Mouse (Mus musculus): Measurements from ENCODE around the gene Top1. TPM values are rescaled to one million over a fixed set of nuclear protein-coding genes. Genes with fewer than 3 reads are reported as not detected.

Top1 gene
- polyA plus RNA-seq, 1 experiment from 2014 or later: 67.6 TPM

GRCm38 (mm10) chr2:160744040-160744822 is 98.5 kb downstream of the Top1 start:
- Histone ChIP-seq H3K27ac (no peak overlapping the region), H3K4me1 (replicated peaks; ENCODE audit: control insufficient read depth, insufficient read depth, low read length) (peaks cover 18% of the 10 kb centered on the region; the same call in 1 of the 2 replicates), H3K36me3 (replicated peaks; ENCODE audit: control insufficient read depth, insufficient read depth) (peaks cover 37% of the 10 kb centered on the region), H3K4me2 (replicated peaks) (no peak overlapping the region), H3K4me3 (replicated peaks; ENCODE audit: low read length) (no peak overlapping the region), H3K9ac (no peak overlapping the region), H3K27me3 (ENCODE audit: control insufficient read depth, insufficient read depth, low read length) (no peaks in the 10 kb centered on the region), H3K9me3 (ENCODE audit: control insufficient read depth, low read length) (no peaks in the 10 kb centered on the region)
- DNase-seq (ENCODE audit: low spot score): no peak
- ATAC-seq (ENCODE audit: low FRiP score): no peak
- 83% methylated on average over 7 of the region's 7 CpGs for WGBS

- Histone ChIP-seq H3K9me3 (ENCODE audit: control insufficient read depth, low read length) (no peaks in the 10 kb centered on the region), H3K36me3 (replicated peaks; ENCODE audit: control insufficient read depth, insufficient read depth) (peaks cover 43% of the 10 kb centered on the region), H3K9ac (no peak overlapping the region), H3K4me2 (replicated peaks) (no peak overlapping the region), H3K4me3 (replicated peaks; ENCODE audit: low read length) (no peak overlapping the region), H3K27me3 (ENCODE audit: control insufficient read depth, insufficient read depth, low read length) (no peaks in the 10 kb centered on the region), H3K27ac (no peak overlapping the region), H3K4me1 (replicated peaks; ENCODE audit: control insufficient read depth, insufficient read depth, low read length) (peaks cover 12% of the 10 kb centered on the region; the same call in 1 of the 2 replicates)
- no peak for DNase-seq (ENCODE audit: low spot score)
- WGBS: 97% methylated on average over 5 of the region's 5 CpGs
- ATAC-seq (ENCODE audit: low FRiP score): no peak
Measured at GRCm38 (mm10) chr2:160744823-160745210, 99.1 kb downstream of the Top1 start.

- Histone ChIP-seq H3K4me3 (replicated peaks; ENCODE audit: low read length) (no peak overlapping the region), H3K9me3 (ENCODE audit: control insufficient read depth, low read length) (no peaks in the 10 kb centered on the region), H3K27me3 (ENCODE audit: control insufficient read depth, insufficient read depth, low read length) (no peaks in the 10 kb centered on the region), H3K27ac (no peak overlapping the region), H3K4me1 (replicated peaks; ENCODE audit: control insufficient read depth, insufficient read depth, low read length) (0 out of 2 replicates have a peak, but pooled peaks cover 7% of the 10 kb centered on the region), H3K9ac (no peak overlapping the region), H3K4me2 (replicated peaks) (no peak overlapping the region), H3K36me3 (replicated peaks; ENCODE audit: control insufficient read depth, insufficient read depth) (peaks cover 50% of the 10 kb centered on the region)
- DNase-seq (ENCODE audit: low spot score): no peak
- no peak for ATAC-seq (ENCODE audit: low FRiP score)
- WGBS: 86% methylated on average over 1 of the region's 1 CpGs
Measured at GRCm38 (mm10) chr2:160745497-160745896, 99.8 kb downstream of the Top1 start.

- ATAC-seq (ENCODE audit: low FRiP score): no peak
Measured at GRCm38 (mm10) chr2:160746637-160747036, 100.9 kb downstream of the Top1 start.

GRCm38 (mm10) chr2:160747075-160747474 is 101.4 kb downstream of the Top1 start:
- DNase-seq (ENCODE audit: low spot score) (no peak), ATAC-seq (ENCODE audit: low FRiP score) (no peak)
- 89% methylated on average over 10 of the region's 10 CpGs for WGBS
- no peak overlapping the region for H3K27ac ChIP-seq
- peaks cover 62% of the 10 kb centered on the region for H3K36me3 ChIP-seq (replicated peaks; ENCODE audit: control insufficient read depth, insufficient read depth)
- H3K4me3 ChIP-seq (replicated peaks; ENCODE audit: low read length): no peak overlapping the region
- no peaks in the 10 kb centered on the region for H3K27me3 ChIP-seq (ENCODE audit: control insufficient read depth, insufficient read depth, low read length)
- no peak overlapping the region for H3K4me2 ChIP-seq (replicated peaks)
- no peak overlapping the region for H3K9ac ChIP-seq
- no peaks in the 10 kb centered on the region for H3K4me1 ChIP-seq (replicated peaks; ENCODE audit: control insufficient read depth, insufficient read depth, low read length)
- H3K9me3 ChIP-seq (ENCODE audit: control insufficient read depth, low read length): no peaks in the 10 kb centered on the region

More at GRCm38 (mm10) chr2:160746637-160747036, 100.9 kb downstream of the Top1 start:
- no peak for DNase-seq (ENCODE audit: low spot score)
- Histone ChIP-seq H3K4me1 (replicated peaks; ENCODE audit: control insufficient read depth, insufficient read depth, low read length) (no peaks in the 10 kb centered on the region), H3K9me3 (ENCODE audit: control insufficient read depth, low read length) (no peaks in the 10 kb centered on the region), H3K4me2 (replicated peaks) (no peak overlapping the region), H3K27ac (no peak overlapping the region), H3K9ac (no peak overlapping the region), H3K36me3 (replicated peaks; ENCODE audit: control insufficient read depth, insufficient read depth) (peaks cover 62% of the 10 kb centered on the region), H3K4me3 (replicated peaks; ENCODE audit: low read length) (no peak overlapping the region), H3K27me3 (ENCODE audit: control insufficient read depth, insufficient read depth, low read length) (no peaks in the 10 kb centered on the region)
- WGBS: 96% methylated on average over 5 of the region's 5 CpGs

- Histone ChIP-seq H3K4me1 (replicated peaks; ENCODE audit: control insufficient read depth, insufficient read depth, low read length) (no peaks in the 10 kb centered on the region), H3K4me2 (replicated peaks) (no peak overlapping the region), H3K27ac (no peak overlapping the region), H3K9me3 (ENCODE audit: control insufficient read depth, low read length) (no peaks in the 10 kb centered on the region), H3K9ac (no peak overlapping the region), H3K36me3 (replicated peaks; ENCODE audit: control insufficient read depth, insufficient read depth) (peaks cover 100% of the 10 kb centered on the region), H3K27me3 (ENCODE audit: control insufficient read depth, insufficient read depth, low read length) (no peaks in the 10 kb centered on the region), H3K4me3 (replicated peaks; ENCODE audit: low read length) (no peak overlapping the region)
- 91% methylated on average over 6 of the region's 6 CpGs for WGBS
- no peak for DNase-seq (ENCODE audit: low spot score)
- no peak for ATAC-seq (ENCODE audit: low FRiP score)
Measured at GRCm38 (mm10) chr2:160756583-160757203, 111.0 kb downstream of the Top1 start.

GRCm38 (mm10) chr2:160760433-160761184 is 114.9 kb downstream of the Top1 start:
- no peaks in the 10 kb centered on the region for H3K4me1 ChIP-seq (replicated peaks; ENCODE audit: control insufficient read depth, insufficient read depth, low read length)
- no peak overlapping the region for H3K4me2 ChIP-seq (replicated peaks)
- no peaks in the 10 kb centered on the region for H3K27me3 ChIP-seq (ENCODE audit: control insufficient read depth, insufficient read depth, low read length)
- no peaks in the 10 kb centered on the region for H3K9me3 ChIP-seq (ENCODE audit: control insufficient read depth, low read length)
- DNase-seq (ENCODE audit: low spot score) (no peak), ATAC-seq (ENCODE audit: low FRiP score) (no peak)
- H3K27ac ChIP-seq: no peak overlapping the region
- H3K4me3 ChIP-seq (replicated peaks; ENCODE audit: low read length): no peak overlapping the region
- 87% methylated on average over 9 of the region's 9 CpGs for WGBS
- H3K9ac ChIP-seq: no peak overlapping the region
- peaks cover 92% of the 10 kb centered on the region for H3K36me3 ChIP-seq (replicated peaks; ENCODE audit: control insufficient read depth, insufficient read depth)

GRCm38 (mm10) chr2:160763816-160764215 is 118.1 kb downstream of the Top1 start:
- no peak for ATAC-seq (ENCODE audit: low FRiP score)
- Histone ChIP-seq H3K9me3 (ENCODE audit: control insufficient read depth, low read length) (no peaks in the 10 kb centered on the region), H3K27ac (no peak overlapping the region), H3K36me3 (replicated peaks; ENCODE audit: control insufficient read depth, insufficient read depth) (peaks cover 71% of the 10 kb centered on the region), H3K4me1 (replicated peaks; ENCODE audit: control insufficient read depth, insufficient read depth, low read length) (no peaks in the 10 kb centered on the region), H3K9ac (no peak overlapping the region), H3K4me2 (replicated peaks) (no peak overlapping the region), H3K27me3 (ENCODE audit: control insufficient read depth, insufficient read depth, low read length) (no peaks in the 10 kb centered on the region), H3K4me3 (replicated peaks; ENCODE audit: low read length) (no peak overlapping the region)
- 94% methylated on average over 3 of the region's 3 CpGs for WGBS
- no peak for DNase-seq (ENCODE audit: low spot score)

GRCm38 (mm10) chr2:160764386-160764785 is 118.7 kb downstream of the Top1 start:
- H3K27ac ChIP-seq: no peak overlapping the region
- peaks cover 67% of the 10 kb centered on the region for H3K36me3 ChIP-seq (replicated peaks; ENCODE audit: control insufficient read depth, insufficient read depth)
- H3K9ac ChIP-seq: no peak overlapping the region
- H3K4me3 ChIP-seq (replicated peaks; ENCODE audit: low read length): no peak overlapping the region
- ATAC-seq (ENCODE audit: low FRiP score) (no peak), DNase-seq (ENCODE audit: low spot score) (no peak)
- no peaks in the 10 kb centered on the region for H3K27me3 ChIP-seq (ENCODE audit: control insufficient read depth, insufficient read depth, low read length)
- no peaks in the 10 kb centered on the region for H3K4me1 ChIP-seq (replicated peaks; ENCODE audit: control insufficient read depth, insufficient read depth, low read length)
- no peak overlapping the region for H3K4me2 ChIP-seq (replicated peaks)
- 92% methylated on average over 2 of the region's 2 CpGs for WGBS
- H3K9me3 ChIP-seq (ENCODE audit: control insufficient read depth, low read length): no peaks in the 10 kb centered on the region
